Mouse (Mus musculus) adrenal gland, postnatal 4 days (tissue): ENCODE measurements around the gene Dok1. TPM values are rescaled to one million over a fixed set of nuclear protein-coding genes. Genes with fewer than 3 reads are reported as not detected.

Source experiments
- DNase-seq, 2 experiments: peaks; one replicate each; pipeline ENCODE4 v3.0.0; 2021 to 2022; ENCODE audit warnings: low spot score in 2 of 2, mixed read lengths in 2 of 2
- long read RNA-seq, 2 experiments: library from polyadenylated mRNA; stranded (forward); transcript quantifications; one replicate each; pipeline ENCODE4 v2.0.0; 2021
- total RNA-seq, 2 experiments: library from RNA; stranded (reverse); gene quantifications; 2 replicates each; pipeline ENCODE4 v1.2.3; 2021

Dok1 gene
- 10 to 100 TPM; 16.1 to 16.2 TPM for total RNA-seq
- long read RNA-seq, experiment 1, partial matches to known transcripts = 1 of 1 reads
- long read RNA-seq, experiment 1, other reads (novel, unspliced or antisense) = 0 of 1 reads
- long read RNA-seq, experiment 2, partial matches to known transcripts = 3 of 9 reads
- long read RNA-seq, experiment 2, other reads (novel, unspliced or antisense) = 4 of 9 reads

DNA sequence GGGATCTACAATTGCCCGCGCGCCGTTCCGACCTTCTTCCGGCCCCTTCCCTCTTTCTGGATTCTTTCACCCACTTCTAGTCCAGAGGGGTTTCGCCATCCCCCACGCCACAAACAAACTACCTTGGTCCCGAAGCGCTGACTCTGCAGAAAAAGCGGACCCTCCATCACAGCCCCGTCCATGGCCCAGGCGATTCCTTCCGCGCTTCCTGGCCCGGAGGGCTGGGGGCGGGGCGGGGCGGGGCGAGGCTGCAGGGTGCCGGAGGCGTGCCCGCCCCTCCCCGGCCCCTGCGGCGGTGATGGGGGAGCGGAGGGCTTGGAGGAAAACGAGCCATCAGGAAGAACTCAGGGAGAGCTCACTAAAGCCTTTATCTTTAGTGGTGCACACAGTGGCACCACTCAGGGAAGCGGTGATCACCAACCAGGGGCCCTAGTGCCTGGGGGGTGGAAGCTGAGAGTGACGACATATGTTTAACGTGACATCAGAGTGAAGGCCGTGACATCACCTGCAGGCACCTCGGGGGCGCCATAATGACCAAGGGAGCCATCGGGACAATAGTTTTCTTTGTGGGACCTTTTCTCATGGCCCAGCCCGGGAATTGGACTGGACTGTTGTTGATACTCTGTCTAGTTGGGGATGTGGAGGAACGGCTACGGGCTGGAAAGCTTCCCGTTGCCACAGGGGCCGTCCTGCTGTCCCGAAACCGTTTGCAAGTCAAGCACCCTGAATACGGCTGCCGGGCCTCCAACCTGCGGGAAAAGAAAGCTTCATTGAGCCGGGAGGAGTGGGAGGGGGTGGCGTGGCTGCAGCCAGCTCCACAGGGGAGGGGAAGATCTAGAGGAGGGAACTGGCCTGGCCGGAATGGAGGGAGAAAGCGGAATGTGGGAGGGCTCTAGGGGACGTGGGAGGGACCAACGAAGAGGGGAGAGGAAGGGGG is at the start of gene Dok1, which contains the start of gene Loxl3:
Dok1 (minus strand) TSS at position 223 of the 937 bp plus-strand sequence.
Loxl3 (plus strand) TSS at position 925 of the 937 bp plus-strand sequence.
- peak in 1 of 2 experiments; percentile 58 for DNase-seq

- no peak for DNase-seq
Measured at GRCm38 (mm10) chr6:83080210-83080609, 46.9 kb upstream of the Dok1 start.

GRCm38 (mm10) chr6:83078324-83078858 is 45.1 kb upstream of the Dok1 start:
- peak; percentile 95 to 97 for DNase-seq

GRCm38 (mm10) chr6:83077630-83078323 is 44.5 kb upstream of the Dok1 start, which contains the start of gene Pcgf1:
TSS of gene Pcgf1 (plus strand) at chr6:83077869.
- peak in 1 of 2 experiments; percentile 38 for DNase-seq

DNA sequence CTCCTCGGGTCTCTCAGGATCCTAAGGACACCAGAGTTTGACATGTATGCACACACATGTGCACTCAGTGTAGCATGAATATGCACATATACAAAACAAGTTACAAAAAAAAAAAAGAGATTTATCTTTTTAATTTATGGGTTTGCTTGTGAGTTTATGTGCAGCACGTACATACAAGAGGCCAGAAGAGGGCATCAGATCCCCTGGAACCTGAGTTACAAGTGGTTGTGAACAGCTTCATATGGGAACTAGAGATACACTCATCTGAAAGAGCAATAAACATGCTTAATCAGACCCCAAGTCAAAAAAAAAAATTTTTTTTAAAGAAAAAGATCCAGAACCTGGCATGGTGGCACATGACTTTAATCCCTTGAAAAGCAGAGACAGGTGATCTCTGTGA is 41.7 kb upstream of the Dok1 start:
- no peak for DNase-seq

DNA sequence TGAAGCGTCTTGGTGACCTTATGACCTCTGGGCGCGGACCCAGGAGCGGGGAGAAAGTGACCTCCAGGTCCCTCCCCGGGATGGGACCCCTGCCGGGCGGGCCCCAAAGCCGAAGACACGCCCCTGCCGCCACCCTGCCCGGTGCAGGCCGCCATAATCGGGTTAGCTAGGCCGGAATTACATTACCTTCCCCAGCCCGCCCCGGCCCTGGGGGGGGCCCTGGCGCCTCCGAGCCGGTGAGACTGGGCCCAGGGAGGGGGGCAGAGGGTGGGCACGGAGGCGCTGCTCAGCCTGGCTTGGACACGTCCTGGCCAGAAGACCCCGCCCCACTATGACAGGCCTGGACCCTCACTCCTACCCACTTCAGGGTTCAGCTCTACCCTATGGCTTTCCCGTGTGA is 37.9 kb upstream of the Dok1 start:
- DNase-seq = no peak

DNA sequence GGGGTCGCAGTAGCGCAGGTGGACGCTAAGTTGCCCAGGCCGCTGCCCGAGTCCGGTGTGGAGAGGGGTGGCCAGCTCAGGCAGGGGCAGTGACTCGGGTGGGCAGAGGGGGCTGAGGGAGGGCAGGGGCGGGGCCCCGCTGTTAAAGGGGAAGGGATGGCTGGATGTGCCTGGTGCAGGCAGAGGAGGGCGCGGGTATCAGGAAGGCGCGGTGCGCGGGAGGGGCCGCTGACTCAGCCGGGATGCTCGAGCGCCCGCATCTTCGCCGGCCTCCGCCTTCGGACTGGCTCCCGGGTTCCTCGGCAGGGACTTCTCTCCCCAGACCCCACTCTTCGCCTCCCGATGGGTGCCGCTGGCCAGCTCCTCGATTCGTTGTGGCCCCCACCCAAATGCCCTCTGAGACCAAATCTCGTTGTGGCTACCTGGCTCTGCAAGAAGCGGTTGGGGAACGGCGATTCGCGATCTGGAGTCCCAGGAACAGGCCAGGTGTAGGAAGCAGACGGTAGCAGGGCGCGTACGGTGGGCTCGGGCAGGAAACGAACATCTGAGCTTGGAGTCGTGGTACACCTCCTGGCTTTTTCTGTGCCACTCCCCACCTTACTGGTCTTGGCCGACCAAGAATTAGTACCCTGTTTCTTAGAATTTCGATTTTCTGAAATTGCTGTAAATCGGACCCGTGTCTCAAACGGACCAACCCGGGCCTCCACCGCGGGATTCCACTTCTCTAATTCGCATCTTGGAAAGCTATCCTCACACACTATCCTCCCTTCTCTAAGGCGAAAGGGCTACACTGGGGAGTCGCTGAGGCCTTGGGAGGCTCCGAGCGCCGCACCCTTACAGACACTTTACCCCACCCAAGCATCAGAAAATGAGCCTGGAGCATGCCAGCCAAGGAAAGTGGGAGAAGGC is 37.3 kb upstream of the Dok1 start:
- no peak for DNase-seq

DNA sequence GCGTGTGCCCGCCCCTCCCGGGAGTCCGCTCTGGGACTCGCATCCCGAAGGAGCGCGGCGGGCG is 36.8 kb upstream of the Dok1 start, which contains the start of gene Tlx2:
Tlx2 (minus strand) TSS at position 47 of the 64 bp plus-strand sequence.
- DNase-seq = no peak

GRCm38 (mm10) chr6:83069488-83070246 is 36.4 kb upstream of the Dok1 start:
- no peak for DNase-seq

- DNase-seq = no peak
Measured at GRCm38 (mm10) chr6:83068706-83069487, 35.6 kb upstream of the Dok1 start.

DNA sequence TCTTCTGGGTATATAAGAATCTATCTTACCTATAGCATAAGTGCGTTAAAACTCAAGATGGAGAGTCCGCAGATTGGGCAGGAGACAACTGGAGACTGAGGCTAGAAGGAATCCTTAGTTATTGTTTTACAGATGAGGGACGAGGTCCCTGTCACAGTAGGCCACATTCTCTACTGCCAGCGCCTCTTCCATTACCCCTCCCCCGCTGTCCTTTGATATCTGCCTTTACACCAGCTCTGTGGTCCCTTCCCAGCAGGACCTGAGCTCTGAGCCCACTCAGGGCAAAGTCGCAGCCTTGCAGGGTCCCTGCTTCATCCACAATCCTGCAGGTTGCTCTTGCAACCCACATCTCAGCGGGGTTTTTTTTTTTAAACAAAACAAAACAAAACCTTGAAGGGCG is 35.0 kb upstream of the Dok1 start:
- no peak for DNase-seq

DNA sequence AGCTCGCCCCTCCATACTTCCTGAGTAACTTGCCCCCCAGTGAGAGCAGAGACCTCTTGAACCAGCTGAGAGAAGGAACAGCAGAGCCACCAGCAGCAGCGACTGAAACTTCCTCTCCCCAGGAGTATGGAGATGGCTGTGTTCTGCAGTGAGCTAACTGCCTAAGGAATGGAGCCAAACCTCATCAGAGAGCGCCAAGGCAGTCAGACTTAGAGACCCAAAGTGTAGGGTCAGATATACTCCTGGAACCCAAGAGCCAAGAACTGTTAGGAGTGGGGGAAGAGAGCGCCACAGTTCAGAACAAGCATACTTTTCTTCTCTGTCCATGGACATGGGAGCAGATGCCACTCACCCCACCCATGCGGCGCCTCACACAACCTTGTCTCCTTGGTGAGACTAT is 33.2 kb upstream of the Dok1 start:
- no peak for DNase-seq

- DNase-seq = no peak
Measured at GRCm38 (mm10) chr6:83065995-83066394, 32.7 kb upstream of the Dok1 start.

GRCm38 (mm10) chr6:83058725-83059124 is 25.5 kb upstream of the Dok1 start:
- DNase-seq = no peak

DNA sequence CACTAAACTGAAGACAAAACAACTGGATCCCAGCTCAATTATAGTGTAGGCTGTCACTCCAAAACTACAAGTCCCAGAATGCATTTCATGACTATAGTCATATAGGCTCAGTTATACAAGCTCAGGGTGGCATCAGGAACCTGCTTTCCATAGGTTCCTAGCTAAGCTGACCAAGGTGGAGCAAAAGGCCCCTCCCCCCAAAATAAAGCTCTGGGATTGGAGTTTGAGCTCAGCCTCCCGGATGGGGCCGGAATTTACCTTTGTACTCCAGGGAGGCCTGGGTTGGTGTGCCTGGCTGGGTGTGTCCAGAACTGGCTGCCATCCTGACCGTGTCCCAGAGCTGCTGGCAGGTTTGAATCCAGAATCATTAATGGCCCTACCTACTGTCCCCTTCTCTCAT is 24.5 kb upstream of the Dok1 start, which contains the start of gene Dqx1:
Dqx1 (plus strand) TSS at position 55 of the 400 bp plus-strand sequence.
- DNase-seq = no peak

DNA sequence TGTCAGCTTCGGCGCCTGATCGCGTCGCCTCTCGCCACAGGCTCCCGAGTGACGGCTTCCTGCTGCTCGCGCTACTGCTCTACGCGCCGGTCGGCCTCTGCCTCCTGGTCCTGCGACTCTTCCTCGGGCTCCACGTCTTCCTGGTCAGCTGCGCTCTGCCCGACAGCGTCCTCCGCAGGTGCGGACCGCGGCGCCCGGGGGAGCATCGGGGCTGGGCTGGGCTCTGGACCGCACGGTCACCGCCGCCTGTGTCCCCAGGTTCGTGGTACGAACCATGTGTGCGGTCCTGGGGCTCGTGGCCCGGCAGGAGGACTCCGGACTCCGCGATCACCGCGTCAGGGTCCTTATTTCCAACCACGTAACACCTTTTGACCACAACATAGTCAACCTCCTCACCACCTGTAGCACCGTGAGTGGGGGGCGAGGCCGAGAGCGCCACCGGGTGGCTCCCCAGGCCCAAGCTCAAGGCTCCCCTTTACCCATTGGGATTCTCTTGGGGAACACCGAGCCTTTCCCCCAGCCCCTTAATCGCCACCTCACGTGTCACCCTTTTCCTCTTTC is 21.7 kb upstream of the Dok1 start, which contains the start of gene Htra2:
Htra2 (minus strand) TSS at position 403 of the 561 bp plus-strand sequence.
- DNase-seq = no peak

DNA sequence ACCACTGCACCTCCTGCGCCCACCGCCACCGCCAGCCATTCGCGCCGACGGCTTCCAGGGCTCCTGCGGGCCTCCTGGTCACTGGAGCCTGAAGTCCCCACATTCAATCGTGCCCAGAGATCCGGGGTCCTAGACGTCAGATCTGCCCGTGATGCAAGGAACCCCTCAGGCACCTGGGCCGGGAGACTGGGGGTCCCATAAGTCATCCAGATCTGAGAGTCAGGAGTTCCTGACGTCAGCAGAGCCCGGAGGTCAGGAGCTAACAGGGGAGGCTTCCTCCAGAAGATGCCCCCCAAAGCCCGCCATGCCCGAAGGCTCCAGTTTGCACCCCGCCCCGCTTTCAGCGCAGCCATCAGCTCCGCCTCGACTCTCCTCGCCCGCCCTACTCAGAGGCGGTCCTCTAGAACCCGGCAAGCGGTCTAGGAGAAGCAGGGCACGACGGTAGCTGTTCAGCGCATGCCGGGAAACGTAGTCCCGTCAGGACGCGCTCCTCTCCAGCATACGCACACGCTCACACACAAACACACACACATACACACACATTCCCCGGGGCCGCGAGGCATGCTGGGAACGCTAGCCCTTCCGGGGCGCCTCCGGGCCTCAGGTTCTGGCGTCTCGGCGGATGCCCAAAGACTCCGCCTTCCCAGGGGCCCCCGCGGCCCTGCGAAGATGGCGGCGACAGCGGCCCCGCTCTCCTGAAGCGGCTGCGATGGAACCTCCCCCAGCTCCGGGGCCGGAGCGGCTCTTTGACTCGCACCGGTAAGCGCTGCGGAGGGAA is 21.0 kb upstream of the Dok1 start, which contains the start of gene Aup1:
Aup1 (plus strand) TSS at position 448 of the 778 bp plus-strand sequence.
- peak; percentile 88 to 91 for DNase-seq
